Mouse (Mus musculus): ENCODE results near the gene Aco1.

Gene Aco1

DNA sequence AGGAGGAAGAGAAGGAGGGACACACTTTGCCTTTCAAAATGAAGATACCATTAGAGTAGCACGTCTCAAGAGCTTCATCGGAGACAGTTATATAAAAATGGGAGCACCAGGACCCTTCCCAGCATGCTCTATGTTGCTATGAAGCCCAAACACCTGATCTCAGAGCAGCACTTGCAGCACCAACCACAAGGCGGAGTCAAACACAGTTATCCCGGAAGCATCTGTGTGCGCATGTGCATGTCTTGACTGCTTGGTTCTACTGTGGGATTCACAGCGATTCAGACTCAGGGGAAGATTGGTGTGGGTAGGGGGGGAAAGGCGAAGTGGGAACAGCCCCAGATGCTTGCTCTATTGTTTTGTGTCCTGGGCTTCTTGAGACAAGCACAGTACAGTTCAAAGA, 75.5 kb downstream of the Aco1 start:
- DNase-seq (ENCODE audit: low spot score) = peak; percentile 51

DNA sequence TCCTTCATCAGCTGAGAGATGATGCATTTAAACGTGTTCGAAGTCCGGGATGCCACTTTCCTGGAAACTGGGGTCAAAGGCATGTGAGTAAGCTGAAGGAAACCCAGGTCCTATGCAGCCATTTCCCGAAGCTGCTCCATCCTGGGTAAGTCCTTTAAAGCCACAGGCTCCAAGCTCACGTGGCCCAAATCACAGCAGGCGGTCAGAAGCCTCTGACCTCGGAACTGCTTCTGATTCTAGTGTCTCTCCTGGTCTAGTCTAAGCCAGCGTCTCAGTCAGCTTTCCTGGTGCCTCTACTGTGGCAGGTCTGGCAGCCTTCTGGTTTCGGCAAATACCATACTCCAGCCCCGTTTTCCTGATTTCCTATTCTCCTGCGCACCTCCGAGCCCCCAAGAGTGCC, 77.6 kb downstream of the Aco1 start:
- DNase-seq (ENCODE audit: low spot score) = no peak

DNA sequence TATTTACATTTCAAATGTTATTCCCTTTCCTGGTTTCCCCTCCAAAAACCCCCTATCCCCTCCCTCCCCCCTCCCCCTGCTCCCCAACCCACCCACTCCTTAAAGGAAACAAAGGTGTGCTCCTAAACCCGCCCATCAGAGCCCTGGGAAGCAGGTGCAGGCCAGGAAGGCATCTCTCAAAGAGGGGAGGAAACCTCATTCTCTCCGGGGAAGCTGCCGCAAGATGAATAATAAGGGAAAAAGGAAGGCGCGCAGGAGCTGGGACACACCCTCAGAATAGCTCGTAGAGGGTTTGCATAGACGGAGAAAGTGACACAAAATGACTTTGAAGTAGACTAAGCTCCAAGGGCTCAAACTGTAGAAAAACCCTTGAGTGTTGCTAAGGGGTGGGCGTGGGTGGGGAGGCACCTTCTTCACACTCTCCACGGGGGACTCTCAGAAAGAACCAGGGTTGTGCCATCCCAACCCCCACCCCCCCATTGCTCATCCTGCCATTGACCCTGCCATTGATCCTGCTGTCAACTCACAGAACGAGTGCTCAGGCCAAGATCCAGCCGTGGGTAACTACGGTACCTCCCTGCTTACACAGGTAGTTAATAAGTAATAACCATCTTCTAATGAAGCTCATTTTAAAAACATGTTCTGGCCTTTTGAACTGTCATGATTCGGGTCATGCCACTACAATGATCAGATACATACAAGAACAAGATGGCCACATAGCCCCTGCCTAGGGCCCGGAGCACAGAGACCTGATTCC, 78.3 kb downstream of the Aco1 start:
- DNase-seq (ENCODE audit: low spot score) = no peak

DNA sequence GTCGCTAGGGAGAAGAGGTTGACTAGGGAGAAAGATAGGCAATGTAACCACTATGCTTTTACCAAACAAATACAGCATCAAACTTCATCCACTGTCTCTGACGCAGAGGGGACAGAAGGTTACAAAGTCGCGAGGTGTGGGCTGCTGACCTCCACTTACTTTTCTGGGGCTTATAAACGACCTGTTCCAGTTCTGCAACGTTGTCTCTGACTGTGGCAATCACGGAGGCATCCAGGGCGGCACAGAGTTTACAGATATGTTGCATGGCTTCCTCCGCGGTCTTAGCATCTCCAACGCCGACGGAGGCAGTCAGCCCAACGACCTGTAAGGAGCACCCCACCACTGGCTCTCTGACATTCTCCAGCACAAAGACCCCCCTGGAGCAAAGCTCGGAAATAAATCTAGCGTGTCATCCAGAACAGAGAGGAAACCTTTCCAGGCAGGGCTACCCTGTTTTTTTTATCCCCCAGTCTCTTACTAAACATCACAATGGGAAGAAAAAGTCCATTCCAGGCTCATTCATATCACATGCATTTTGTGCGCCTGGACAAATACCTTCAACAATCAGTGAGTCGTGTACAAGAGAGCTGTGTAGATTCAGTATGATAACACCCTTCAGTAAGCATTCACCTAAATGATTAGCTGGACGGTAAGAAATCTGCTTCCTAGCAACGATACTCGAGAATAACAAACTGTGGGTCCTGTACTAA, 79.2 kb downstream of the Aco1 start:
- DNase-seq (ENCODE audit: low spot score) = no peak

DNA sequence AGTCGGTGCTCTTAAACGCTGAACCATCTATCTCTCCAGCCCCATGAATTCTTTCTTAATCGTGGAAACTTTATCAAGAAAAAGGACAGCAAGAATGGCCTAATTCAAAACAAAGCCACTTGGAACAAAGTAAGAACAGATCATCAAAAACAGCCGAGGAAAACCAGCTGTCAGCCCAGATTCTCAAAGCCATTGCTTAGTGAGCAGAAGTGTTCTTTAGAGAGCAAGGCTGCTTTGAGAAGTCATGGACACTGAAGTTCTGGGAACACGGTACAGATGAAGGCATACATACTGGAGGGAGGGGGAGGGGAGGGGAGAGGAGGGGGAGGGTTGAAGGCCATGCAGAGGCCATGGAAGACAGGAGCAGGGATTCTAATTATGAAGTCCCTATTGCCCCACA, 83.2 kb downstream of the Aco1 start:
- DNase-seq (ENCODE audit: low spot score) = no peak

DNA sequence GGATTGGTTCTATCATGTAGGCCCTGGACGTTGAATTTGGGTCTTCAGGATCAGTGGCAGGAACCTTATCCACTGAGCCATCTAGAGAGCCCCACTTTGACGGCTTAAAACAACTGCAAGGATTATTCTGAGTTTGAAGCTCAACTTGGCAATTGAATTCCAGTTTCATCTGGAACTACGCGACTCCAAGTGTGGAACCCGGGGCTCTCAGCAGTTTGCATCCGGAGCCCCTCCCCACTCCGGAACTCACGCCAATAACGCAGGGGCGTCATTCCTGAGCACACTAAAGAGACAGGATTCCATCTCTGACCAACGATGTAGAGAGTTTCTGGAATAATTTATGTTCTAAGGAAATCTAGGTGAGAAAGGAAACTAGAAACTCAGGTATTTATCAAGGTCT, 84.2 kb downstream of the Aco1 start:
- DNase-seq (ENCODE audit: low spot score) = no peak

DNA sequence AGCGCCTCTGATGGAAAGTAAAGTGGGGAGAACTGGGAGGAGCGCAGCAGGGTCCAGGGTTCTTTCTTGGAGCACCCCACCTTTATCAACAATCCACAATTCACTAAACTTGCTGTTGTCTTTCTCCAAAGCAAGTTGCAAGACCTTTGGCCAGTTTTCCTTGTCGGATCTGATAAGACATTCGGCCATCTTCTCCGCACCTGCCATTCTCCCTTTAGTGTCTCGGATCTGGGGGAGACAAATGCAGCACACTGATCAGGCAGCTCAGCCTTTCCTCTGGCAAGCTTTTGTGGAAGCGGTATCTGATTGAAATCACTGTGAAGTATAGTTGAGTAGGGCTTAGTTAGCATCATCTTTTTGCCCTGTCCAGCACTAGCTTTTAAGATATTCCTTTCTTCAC, 85.0 kb downstream of the Aco1 start:
- no peak for DNase-seq (ENCODE audit: low spot score)

DNA sequence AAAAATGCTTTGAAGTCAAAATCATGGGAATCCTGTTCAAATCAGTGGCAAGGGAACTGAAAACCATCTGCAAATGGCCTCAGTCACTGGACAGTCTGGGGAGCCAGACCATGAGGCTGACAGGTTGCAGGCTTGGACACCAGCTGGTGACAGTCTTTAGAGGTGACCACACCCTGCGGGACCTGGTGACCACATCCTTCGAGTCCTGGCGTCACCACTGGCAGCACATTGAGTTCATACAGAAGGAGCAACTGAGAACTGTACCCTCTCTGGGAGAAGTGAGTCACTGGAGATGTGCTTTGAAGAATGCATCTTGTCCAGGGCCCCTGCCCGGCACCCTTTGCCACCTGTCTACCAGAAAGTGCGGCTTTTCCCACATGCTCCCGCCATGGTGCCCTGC, 86.8 kb downstream of the Aco1 start:
- no peak for DNase-seq (ENCODE audit: low spot score)

DNA sequence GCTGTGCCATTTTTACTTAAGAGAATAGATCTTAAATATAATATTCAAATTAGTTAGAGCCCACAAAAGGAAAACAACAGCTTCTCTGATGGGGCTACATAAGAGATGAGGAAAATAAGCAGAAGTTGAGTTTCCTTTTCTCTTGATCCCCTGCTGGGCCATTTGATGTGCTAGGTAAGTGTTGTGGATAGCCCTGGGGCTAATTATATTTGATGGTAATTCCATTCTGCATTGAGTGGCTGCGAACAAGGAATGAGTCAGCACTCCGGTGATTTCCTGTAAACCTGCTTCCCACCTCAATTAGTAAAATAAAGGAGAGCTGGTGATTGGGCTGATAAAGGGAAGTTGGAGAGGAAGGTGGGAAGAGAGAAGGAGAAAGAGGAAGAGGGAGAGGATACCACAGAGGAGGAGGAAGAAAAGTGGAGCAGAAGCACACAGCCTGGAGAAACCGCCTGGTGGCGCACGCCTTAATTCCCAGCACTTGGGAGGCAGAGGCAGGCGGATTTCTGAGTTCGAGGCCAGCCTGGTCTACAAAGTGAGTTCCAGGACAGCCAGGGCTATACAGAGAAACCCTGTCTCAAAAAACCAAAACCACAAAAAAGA, 90.3 kb downstream of the Aco1 start:
- no peak for DNase-seq (ENCODE audit: low spot score)

DNA sequence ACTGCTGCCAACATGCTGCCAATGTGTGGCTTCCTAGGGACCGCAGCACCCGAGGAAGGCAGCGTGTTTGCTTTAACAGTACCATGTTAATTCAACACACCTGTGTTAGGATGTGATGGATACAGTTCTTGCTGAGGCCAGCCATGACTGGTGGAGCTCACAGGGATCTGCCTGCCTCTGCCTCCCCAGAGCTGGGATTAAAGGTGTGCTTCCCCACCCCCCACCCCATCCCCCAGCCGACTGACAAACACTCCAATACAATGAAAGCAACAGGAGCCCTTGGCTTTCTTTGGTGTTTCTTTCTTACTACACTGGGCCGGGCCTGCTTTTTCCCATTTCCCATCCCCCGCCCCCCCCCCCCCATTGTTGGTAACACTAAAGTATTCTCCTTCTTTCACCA, 91.4 kb downstream of the Aco1 start:
- no peak for DNase-seq (ENCODE audit: low spot score)

DNA sequence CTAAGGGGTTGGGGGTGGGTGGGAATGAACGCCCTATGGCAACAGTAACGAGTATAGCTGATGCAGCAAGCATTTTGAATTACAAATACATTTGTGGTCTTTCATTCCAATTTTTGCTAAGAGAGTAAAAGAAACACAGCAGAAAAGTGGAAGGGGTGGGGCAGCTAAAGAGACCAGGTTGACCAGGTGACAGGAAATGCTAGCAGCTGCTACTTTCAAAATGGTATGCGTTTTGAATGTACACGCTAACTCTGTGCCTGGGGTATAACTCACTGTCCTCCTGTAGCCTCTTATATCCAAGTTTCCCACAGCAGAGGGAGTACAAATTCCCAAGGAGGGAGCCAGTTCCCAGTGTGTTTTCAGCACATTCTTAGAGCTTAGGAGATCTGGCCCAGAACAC, 93.9 kb downstream of the Aco1 start:
- DNase-seq (ENCODE audit: low spot score) = peak; percentile 9

DNA sequence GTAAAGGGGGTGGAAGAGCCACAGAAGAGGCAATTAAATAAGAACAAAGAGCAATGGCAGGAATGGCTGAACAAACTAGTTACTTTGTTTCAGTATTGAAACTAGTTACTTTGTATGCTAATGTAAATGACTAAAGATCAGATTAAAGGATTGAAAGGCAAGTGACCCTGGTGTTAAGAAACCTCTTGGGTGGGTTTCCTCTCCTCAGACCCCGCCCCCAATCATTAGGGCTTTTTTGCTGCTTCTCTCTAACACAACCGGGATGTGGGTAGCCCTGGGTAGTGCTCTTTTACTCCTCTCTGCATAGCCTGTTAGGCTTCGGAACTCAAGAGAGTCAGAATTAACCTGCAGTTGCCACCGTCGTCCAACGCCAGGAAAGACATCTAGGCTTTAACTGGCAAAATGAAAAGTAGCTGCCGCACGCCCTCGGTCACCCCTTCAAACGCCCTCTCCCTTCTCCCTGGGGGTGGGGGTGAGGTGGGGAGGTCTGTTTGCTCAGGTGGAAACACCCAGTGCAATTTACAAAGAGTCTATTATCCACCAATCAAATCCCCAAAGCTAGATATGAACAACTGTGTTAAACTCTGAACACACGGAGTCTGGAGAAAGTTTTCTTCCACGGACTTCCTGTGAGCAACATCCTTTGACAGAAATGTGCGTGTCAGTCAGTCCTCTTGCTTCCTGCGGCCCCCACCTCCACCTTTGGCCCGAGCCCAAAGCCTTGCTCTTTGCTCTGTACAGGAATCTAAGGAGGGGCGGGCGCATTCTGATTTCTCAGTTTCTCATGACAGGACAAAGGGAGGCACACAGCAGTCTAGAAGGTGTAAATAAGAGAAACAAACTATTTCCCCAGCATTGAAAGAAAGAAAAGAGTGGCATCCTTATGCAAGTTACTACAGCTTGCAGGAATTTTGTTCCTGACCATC, 95.9 kb downstream of the Aco1 start:
- peak; percentile 80 for DNase-seq (ENCODE audit: low spot score)

DNA sequence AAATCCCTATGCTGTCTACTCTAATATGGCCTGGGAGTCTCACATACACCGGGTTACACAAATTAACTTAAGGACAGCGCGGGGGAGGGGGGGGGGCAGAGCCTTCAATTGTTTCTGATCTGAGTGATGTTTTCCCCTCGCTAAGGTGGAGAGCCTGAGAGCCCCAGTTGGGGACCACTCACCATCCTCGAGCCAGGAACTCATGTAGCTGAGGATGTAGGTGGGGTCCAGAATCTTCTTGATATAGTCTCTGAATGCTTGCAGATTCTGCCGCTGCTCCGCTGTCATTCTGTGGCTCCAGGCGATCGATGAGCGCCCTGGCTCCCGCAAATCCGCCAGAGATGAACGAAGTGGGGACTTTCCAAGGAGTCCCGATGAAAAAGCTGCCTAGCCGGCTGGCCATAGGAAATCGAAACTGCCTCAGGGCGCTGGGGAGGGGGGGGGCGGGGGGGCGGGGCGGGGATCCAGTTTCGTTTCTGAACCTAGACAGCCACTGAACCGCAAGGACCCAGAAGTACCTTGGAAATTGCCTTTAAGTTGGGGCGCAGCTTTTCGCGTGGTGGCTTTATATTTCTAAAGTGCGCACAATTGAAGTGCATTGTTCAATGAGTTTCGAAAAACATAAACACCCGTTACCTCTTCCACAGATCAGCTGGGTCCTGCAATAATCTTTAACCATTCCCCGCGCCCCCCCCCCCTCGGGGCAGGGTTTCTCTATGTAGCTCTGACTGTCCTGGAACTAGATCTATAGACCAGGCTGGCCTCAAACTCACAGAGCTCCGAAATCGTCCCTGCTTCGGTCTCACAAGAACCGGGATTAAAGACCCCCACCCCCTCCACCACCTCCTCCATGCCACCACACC, 96.8 kb downstream of the Aco1 start, which contains the start of gene Ddx58:
TSS of gene Ddx58 (minus strand) at position 420 of the 863 bp plus-strand sequence.
- peak; percentile 58 for DNase-seq (ENCODE audit: low spot score)

DNA sequence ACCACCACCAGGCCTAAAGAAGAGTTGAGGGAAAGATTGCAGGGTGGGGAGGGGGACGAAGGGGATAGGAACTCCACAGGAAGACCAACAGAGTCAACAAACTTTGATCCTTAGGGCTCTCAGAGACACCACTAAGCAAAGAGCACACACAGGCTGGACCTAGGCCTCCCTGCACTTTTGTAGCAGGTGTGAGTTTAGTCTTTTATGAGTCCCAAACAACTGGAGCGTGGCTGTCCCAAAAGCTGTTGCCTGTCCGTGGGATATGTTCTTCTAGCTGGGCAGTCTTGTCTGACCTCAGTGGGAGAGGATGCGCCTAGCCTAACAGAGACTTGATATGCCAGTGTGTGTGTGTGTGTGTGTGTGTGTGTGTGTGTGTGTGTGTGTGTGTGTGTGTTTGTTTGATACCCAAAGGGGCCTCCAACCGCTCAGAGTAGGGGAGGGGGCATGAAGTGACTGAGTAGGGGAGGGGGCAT, 97.4 kb downstream of the Aco1 start:
- peak; percentile 3 for DNase-seq (ENCODE audit: low spot score)

DNA sequence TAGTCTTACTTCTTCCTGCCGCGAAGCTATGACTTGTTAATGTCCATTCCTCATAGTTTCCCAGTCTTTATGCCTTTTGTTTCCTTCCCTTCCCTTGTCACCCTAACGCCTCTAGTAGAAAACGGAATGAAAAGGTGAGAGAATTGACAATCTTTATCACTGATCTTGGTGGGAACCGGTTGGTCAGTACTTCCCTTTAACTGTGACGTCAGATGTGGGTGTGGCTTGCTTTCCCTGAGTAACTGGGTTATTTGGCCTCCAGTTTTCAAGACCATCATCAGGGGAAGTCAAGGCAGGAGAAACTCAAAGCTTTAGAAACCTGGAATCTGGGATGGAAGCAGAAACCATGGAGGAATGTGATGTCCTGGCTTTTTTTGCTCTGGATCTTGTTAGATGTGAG, 99.0 kb downstream of the Aco1 start:
- no peak for DNase-seq (ENCODE audit: low spot score)

DNA sequence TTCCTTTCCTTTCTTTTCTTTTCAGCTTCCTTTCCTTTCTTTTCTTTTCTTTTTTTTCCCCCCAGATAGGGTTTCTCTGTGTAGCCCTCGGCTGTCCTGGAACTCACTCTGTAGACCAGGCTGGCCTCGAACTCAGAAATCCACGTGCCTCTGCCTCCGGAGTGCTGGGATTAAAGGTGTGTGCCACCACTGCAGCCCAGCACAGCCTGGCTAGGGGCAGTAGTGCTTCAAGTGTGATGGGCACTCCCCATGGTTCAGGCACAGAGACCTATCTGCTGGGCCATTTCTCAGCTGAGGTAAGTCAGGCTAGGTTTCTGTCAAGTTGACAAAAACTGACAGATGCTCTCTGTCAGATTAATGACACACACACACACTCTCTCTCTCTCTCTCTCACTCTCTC, 100.1 kb downstream of the Aco1 start:
- DNase-seq (ENCODE audit: low spot score) = no peak

DNA sequence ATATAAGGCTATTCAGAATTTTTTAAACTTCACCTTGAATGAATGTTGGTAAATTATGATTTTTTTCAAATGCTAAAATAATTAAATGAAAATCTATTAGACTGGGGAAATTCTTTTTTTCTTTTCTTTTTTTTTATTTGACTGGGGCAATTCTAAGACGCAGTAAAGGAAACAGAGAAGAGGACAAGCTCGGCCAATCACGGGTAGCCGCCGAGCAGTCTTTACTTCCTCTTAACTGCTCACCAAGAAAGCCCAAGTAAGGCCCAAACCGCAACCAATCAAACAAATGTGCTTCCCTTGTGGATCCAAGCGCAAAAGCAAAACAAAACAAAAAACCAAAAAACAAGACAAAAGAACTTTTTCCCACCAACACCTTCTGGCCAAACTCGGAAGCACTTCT, 101.2 kb downstream of the Aco1 start:
- peak; percentile 26 for DNase-seq (ENCODE audit: low spot score)

Data from T-cell, adult 2 months (primary cell).